Mouse (Mus musculus): ENCODE measurements around the gene Mcm2.

GRCm38 (mm10) chr6:88909151-88909550, 10.6 kb upstream of the Mcm2 start:
- TF ChIP-seq CHD2 (IDR thresholded peaks at IDR 0.05; ENCODE audit: low read depth, low read length) (no peak), ZNF384 (IDR thresholded peaks at IDR 0.05; ENCODE audit: low read depth, low read length) (no peak), MAFK (IDR thresholded peaks at IDR 0.05; ENCODE audit: insufficient read depth, low read depth, low read length) (no peak), ZC3H11A (IDR thresholded peaks at IDR 0.05; ENCODE audit: borderline replicate concordance, low read depth, low read length) (no peak), HCFC1 (IDR thresholded peaks at IDR 0.05; ENCODE audit: borderline replicate concordance, insufficient read depth, low read length) (no peak)
